Mouse (Mus musculus): Measurements from ENCODE around the gene H2afb1.
"Not testable (repeated sequence)": the region's sequence is repeated elsewhere in the genome, so short reads cannot be mapped to it uniquely, and the experiment has no call there.

Gene H2afb1

DNA sequence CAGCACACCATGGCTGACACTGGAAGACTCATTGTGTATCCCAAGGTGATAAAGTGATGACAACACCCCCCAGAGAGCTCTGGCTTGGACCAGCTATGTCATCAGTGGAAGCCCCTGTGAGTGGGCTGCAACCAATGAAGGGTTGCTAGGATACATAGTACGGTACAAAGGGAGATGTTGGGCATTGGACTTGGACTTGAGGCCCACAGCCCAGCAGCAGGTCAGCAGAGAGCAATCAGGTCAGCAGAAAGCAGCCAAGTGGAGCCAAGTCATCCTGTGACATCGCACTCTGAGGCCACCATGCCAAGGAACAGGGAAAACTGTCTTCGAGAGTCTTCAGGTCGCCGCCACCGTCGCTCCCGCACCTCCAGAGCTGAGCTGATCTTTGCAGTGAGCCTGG, at the start of gene H2afb1:
Gene H2afb1, plus strand, starts transcription at position 301 of the 400 bp plus-strand sequence.
- DNase-seq: not testable (repeated sequence)

DNA sequence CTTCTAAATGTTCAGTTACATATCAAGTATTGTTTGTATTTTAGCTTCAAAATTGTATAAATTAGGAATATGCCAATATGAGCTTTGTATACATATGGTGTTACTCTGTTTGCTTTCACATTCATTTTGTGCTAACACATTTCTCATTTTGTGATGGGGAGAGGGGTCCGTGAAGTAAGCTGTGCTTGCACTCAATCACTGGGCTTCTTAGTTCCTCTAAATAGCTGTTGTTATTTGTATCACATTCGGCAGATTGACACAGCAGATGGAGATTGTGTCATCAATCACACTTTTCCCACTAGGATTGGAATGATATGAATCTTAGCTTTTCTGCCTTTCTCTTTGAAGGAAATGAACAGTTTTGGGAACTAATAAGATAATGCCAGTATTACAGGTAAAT, 21.5 kb downstream of the H2afb1 start:
- no peak for DNase-seq

Data from thymus, postnatal 25 days (tissue).